Mouse (Mus musculus) lung, adult 2 months (tissue): Measurements from ENCODE around the gene AC109138.7.

Experiments used
- CTCF ChIP-seq: fragments of 200-500 bp; IDR thresholded peaks from 2 replicates; pipeline ENCODE4 v1.5.1; 2011; ENCODE audit warnings: mild to moderate bottlenecking, low read length, control low read depth; ENCODE audit not compliant: insufficient read depth
- POLR2A ChIP-seq: fragments of 200-500 bp; IDR thresholded peaks from 2 replicates; pipeline ENCODE4 v1.6.1; 2011; ENCODE audit warnings: low read depth, mild to moderate bottlenecking, control low read depth, low read length, borderline replicate concordance; ENCODE audit errors: extremely low read depth

DNA sequence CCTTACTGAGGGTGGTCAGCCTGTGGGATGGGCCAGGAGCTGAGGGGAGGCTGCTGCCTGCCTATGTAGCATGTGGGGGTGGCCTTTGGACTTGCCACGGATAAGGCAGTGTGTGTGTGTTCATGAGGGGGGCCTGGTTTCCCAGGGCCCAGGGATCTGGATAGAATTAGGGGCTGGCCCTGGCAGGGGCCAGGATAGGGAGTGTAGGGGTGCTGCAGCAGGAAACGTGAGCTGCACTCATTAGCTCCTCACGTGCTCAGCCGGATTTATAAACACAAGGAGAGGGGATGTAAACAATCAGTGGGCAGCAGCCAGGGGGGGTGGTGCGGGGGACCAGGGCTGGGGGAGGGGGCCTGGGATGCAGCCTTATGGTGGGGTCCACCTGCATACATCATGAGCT, 3.0 kb downstream of the AC109138.7 start:
- TF ChIP-seq POLR2A, result no peak
- no peak for TF ChIP-seq CTCF
